Comparison of ENCODE assay signal across 24 mouse cellular contexts in genomic region chr2:101894126-101894525, GRCm38 (mm10). TPM values are rescaled to one million over a fixed set of nuclear protein-coding genes. Genes with fewer than 3 reads are reported as not detected.
"Had no signal": no experiment of that assay in that cellular context is flagged by ENCODE, and none has a peak within 500 bp of the region (broad histone marks: within the 10 kb centered on the region; RNA-seq: fewer than 3 reads in every experiment).

No protein-coding gene starts in this region.

- H3K4me3 ChIP-seq: gastrocnemius, adult 2 months; heart, embryonic 10.5 days; heart, embryonic 12.5 days; hindbrain, embryonic 10.5 days; hindbrain, embryonic 12.5 days; intestine, embryonic 15.5 days; limb, embryonic 13.5 days; limb, embryonic 15.5 days; liver, embryonic 12.5 days had no signal

- ATAC-seq: hindbrain, embryonic 16.5 days; inflammation-experienced regulatory T-cells, adult 6 months; intestine, embryonic 15.5 days; intestine, postnatal 0 days; liver, embryonic 12.5 days had no signal

- H3K4me1 ChIP-seq: intestine, embryonic 15.5 days; limb, embryonic 13.5 days; limb, embryonic 15.5 days had no signal

- H3K4me2 ChIP-seq: heart, embryonic 12.5 days; hindbrain, embryonic 12.5 days; hindbrain, embryonic 14.5 days; intestine, embryonic 15.5 days; limb, embryonic 13.5 days; limb, embryonic 15.5 days; liver, embryonic 12.5 days had no signal

- H3K9ac ChIP-seq: heart, embryonic 12.5 days; hindbrain, embryonic 12.5 days; hindbrain, embryonic 14.5 days; intestine, embryonic 15.5 days; limb, embryonic 13.5 days; limb, embryonic 15.5 days; liver, embryonic 12.5 days; liver, embryonic 14.5 days had no signal

- DNase-seq: gastrocnemius, adult 2 months; gastrocnemius, postnatal 10 days; gastrocnemius, postnatal 25 days; heart, adult 18-20 months; heart, postnatal 10 days; heart, postnatal 4 days; layer of hippocampus, adult 9-11 months; layer of hippocampus, postnatal 36 days; left cerebral cortex, postnatal 4 days; lung, adult 18-20 months had no signal

- H3K9me3 ChIP-seq: heart, embryonic 10.5 days; heart, embryonic 12.5 days; hindbrain, embryonic 10.5 days; hindbrain, embryonic 12.5 days; intestine, embryonic 15.5 days; limb, embryonic 13.5 days; limb, embryonic 15.5 days; liver, embryonic 12.5 days had no signal

- H3K27me3 ChIP-seq: heart, embryonic 12.5 days; hindbrain, embryonic 12.5 days; intestine, embryonic 15.5 days; limb, embryonic 13.5 days; limb, embryonic 15.5 days; liver, embryonic 12.5 days had no signal

- H3K27ac ChIP-seq: gastrocnemius, adult 2 months; heart, embryonic 10.5 days; hindbrain, embryonic 10.5 days; hindbrain, embryonic 12.5 days; hindbrain, embryonic 14.5 days; intestine, embryonic 15.5 days; limb, embryonic 13.5 days; limb, embryonic 15.5 days; liver, embryonic 12.5 days; liver, embryonic 14.5 days had no signal

- H3K36me3 ChIP-seq: intestine, embryonic 15.5 days had no signal

RNA-seq across cellular contexts. Expression of gene Prr5l, which starts 11.3 kb away (rescaled TPM):
- total RNA-seq: granulocyte monocyte progenitor cell, adult 5-6 weeks had no signal
